Mouse (Mus musculus): ENCODE data around the gene Kcnj6. TPM values are rescaled to one million over a fixed set of nuclear protein-coding genes. Genes with fewer than 3 reads are reported as not detected.

Kcnj6 gene
- total RNA-seq, 1 experiment from 2014 or later = not detected

GRCm38 (mm10) chr16:94949172-94949571 lies 48.3 kb downstream of the Kcnj6 start:
- ATAC-seq (ENCODE audit: extremely low read depth, insufficient number of reproducible peaks, low FRiP score, poor library complexity, severe bottlenecking) = no peak

GRCm38 (mm10) chr16:94946848-94947247 lies 50.7 kb downstream of the Kcnj6 start:
- ATAC-seq (ENCODE audit: extremely low read depth, insufficient number of reproducible peaks, low FRiP score, poor library complexity, severe bottlenecking) = no peak

GRCm38 (mm10) chr16:94932702-94933101 lies 64.8 kb downstream of the Kcnj6 start:
- ATAC-seq (ENCODE audit: extremely low read depth, insufficient number of reproducible peaks, low FRiP score, poor library complexity, severe bottlenecking) = no peak

GRCm38 (mm10) chr16:94931343-94932301 lies 65.9 kb downstream of the Kcnj6 start:
- no peak for ATAC-seq (ENCODE audit: extremely low read depth, insufficient number of reproducible peaks, low FRiP score, poor library complexity, severe bottlenecking)

GRCm38 (mm10) chr16:94925364-94925763 lies 72.1 kb downstream of the Kcnj6 start:
- no peak for ATAC-seq (ENCODE audit: extremely low read depth, insufficient number of reproducible peaks, low FRiP score, poor library complexity, severe bottlenecking)

GRCm38 (mm10) chr16:94919177-94919576 lies 78.3 kb downstream of the Kcnj6 start:
- no peak for ATAC-seq (ENCODE audit: extremely low read depth, insufficient number of reproducible peaks, low FRiP score, poor library complexity, severe bottlenecking)

- no peak for ATAC-seq (ENCODE audit: extremely low read depth, insufficient number of reproducible peaks, low FRiP score, poor library complexity, severe bottlenecking)
Observed at GRCm38 (mm10) chr16:94906026-94906425, 91.5 kb downstream of the Kcnj6 start.

GRCm38 (mm10) chr16:94898832-94899231 lies 98.7 kb downstream of the Kcnj6 start:
- no peak for ATAC-seq (ENCODE audit: extremely low read depth, insufficient number of reproducible peaks, low FRiP score, poor library complexity, severe bottlenecking)

- no peak for ATAC-seq (ENCODE audit: extremely low read depth, insufficient number of reproducible peaks, low FRiP score, poor library complexity, severe bottlenecking)
Observed at GRCm38 (mm10) chr16:94892162-94892650, 105.3 kb downstream of the Kcnj6 start.

GRCm38 (mm10) chr16:94890581-94890980 lies 106.9 kb downstream of the Kcnj6 start:
- ATAC-seq (ENCODE audit: extremely low read depth, insufficient number of reproducible peaks, low FRiP score, poor library complexity, severe bottlenecking) = no peak

GRCm38 (mm10) chr16:94890056-94890455 lies 107.4 kb downstream of the Kcnj6 start:
- ATAC-seq (ENCODE audit: extremely low read depth, insufficient number of reproducible peaks, low FRiP score, poor library complexity, severe bottlenecking) = no peak

- ATAC-seq (ENCODE audit: extremely low read depth, insufficient number of reproducible peaks, low FRiP score, poor library complexity, severe bottlenecking) = no peak
Observed at GRCm38 (mm10) chr16:94888554-94888953, 108.9 kb downstream of the Kcnj6 start.

- ATAC-seq (ENCODE audit: extremely low read depth, insufficient number of reproducible peaks, low FRiP score, poor library complexity, severe bottlenecking) = no peak
Observed at GRCm38 (mm10) chr16:94886398-94886797, 111.1 kb downstream of the Kcnj6 start.

- no peak for ATAC-seq (ENCODE audit: extremely low read depth, insufficient number of reproducible peaks, low FRiP score, poor library complexity, severe bottlenecking)
Observed at GRCm38 (mm10) chr16:94885062-94885461, 112.4 kb downstream of the Kcnj6 start.

- no peak for ATAC-seq (ENCODE audit: extremely low read depth, insufficient number of reproducible peaks, low FRiP score, poor library complexity, severe bottlenecking)
Observed at GRCm38 (mm10) chr16:94883909-94884308, 113.6 kb downstream of the Kcnj6 start.

- ATAC-seq (ENCODE audit: extremely low read depth, insufficient number of reproducible peaks, low FRiP score, poor library complexity, severe bottlenecking) = no peak
Observed at GRCm38 (mm10) chr16:94883196-94883595, 114.3 kb downstream of the Kcnj6 start.

- no peak for ATAC-seq (ENCODE audit: extremely low read depth, insufficient number of reproducible peaks, low FRiP score, poor library complexity, severe bottlenecking)
Observed at GRCm38 (mm10) chr16:94882111-94882510, 115.4 kb downstream of the Kcnj6 start.

- ATAC-seq (ENCODE audit: extremely low read depth, insufficient number of reproducible peaks, low FRiP score, poor library complexity, severe bottlenecking) = no peak
Observed at GRCm38 (mm10) chr16:94872614-94873272, 124.8 kb downstream of the Kcnj6 start.

GRCm38 (mm10) chr16:94868354-94868753 lies 129.1 kb downstream of the Kcnj6 start:
- no peak for ATAC-seq (ENCODE audit: extremely low read depth, insufficient number of reproducible peaks, low FRiP score, poor library complexity, severe bottlenecking)

Measured in neutrophil, adult 5-6 weeks (primary cell).